Mouse (Mus musculus): ENCODE results near the gene Tram2. TPM values are rescaled to one million over a fixed set of nuclear protein-coding genes. Genes with fewer than 3 reads are reported as not detected.
A peak's percentile ranks its signal among the peaks of the same experiment; 100 is the strongest.

The Tram2 gene
- polyA plus RNA-seq, 1 experiment = 3.4 TPM

- Histone ChIP-seq H3K36me3 (ENCODE audit: control insufficient read depth, insufficient read depth) (no peaks in the 10 kb centered on the region), H3K79me3 (ENCODE audit: low read depth) (no peaks in the 10 kb centered on the region), H3K4me3 (ENCODE audit: insufficient read depth, poor library complexity, severe bottlenecking) (no peak overlapping the region), H3ac (ENCODE audit: control insufficient read depth, insufficient read length, low read depth) (no peak overlapping the region), H3K27me3 (ENCODE audit: control insufficient read depth, insufficient read depth, insufficient read length) (no peaks in the 10 kb centered on the region), H3K79me2 (ENCODE audit: control insufficient read depth, insufficient read depth) (no peaks in the 10 kb centered on the region)
- TF ChIP-seq USF1 (IDR thresholded peaks at IDR 0.05; ENCODE audit: low read depth) = no peak
- no peak for TF ChIP-seq CTCF (IDR thresholded peaks at IDR 0.05; ENCODE audit: control insufficient read depth, insufficient read depth, insufficient read length)
- TF ChIP-seq CEBPB (IDR thresholded peaks at IDR 0.05; ENCODE audit: low read depth) = no peak
- TF ChIP-seq MAX (IDR thresholded peaks at IDR 0.05) = no peak
- TF ChIP-seq FOSL1 (IDR thresholded peaks at IDR 0.05; ENCODE audit: insufficient read depth, low read length, poor library complexity, severe bottlenecking) = no peak
- TF ChIP-seq MYOD1 (IDR thresholded peaks at IDR 0.05; ENCODE audit: control insufficient read depth, insufficient read length, low read depth) = peak; percentile 86
Measured at GRCm38 (mm10) chr1:20989461-20990083, 89.5 kb downstream of the Tram2 start.

- no peak overlapping the region for H3K4me3 ChIP-seq (ENCODE audit: insufficient read depth, poor library complexity, severe bottlenecking)
- H3K27me3 ChIP-seq (ENCODE audit: control insufficient read depth, insufficient read depth, insufficient read length) = no peaks in the 10 kb centered on the region
- no peak for TF ChIP-seq FOSL1 (IDR thresholded peaks at IDR 0.05; ENCODE audit: insufficient read depth, low read length, poor library complexity, severe bottlenecking)
- TF ChIP-seq USF1 (IDR thresholded peaks at IDR 0.05; ENCODE audit: low read depth) = no peak
- no peak for TF ChIP-seq CTCF (IDR thresholded peaks at IDR 0.05; ENCODE audit: control insufficient read depth, insufficient read depth, insufficient read length)
- no peak for TF ChIP-seq CEBPB (IDR thresholded peaks at IDR 0.05; ENCODE audit: low read depth)
- TF ChIP-seq MYOG (IDR thresholded peaks at IDR 0.05; ENCODE audit: control insufficient read depth, extremely low read depth, insufficient read length) = no peak
- TF ChIP-seq MAX (IDR thresholded peaks at IDR 0.05) = no peak
- no peak for TF ChIP-seq MYOD1 (IDR thresholded peaks at IDR 0.05; ENCODE audit: control insufficient read depth, insufficient read length, low read depth)
- no peaks in the 10 kb centered on the region for H3K79me3 ChIP-seq (ENCODE audit: low read depth)
- no peak overlapping the region for H3ac ChIP-seq (ENCODE audit: control insufficient read depth, insufficient read length, low read depth)
- H3K79me2 ChIP-seq (ENCODE audit: control insufficient read depth, insufficient read depth) = no peaks in the 10 kb centered on the region
- H3K36me3 ChIP-seq (ENCODE audit: control insufficient read depth, insufficient read depth) = no peaks in the 10 kb centered on the region
Measured at GRCm38 (mm10) chr1:20986378-20987056, 92.5 kb downstream of the Tram2 start.

GRCm38 (mm10) chr1:20984582-20984981 lies 94.4 kb downstream of the Tram2 start:
- H3K27me3 ChIP-seq (ENCODE audit: control insufficient read depth, insufficient read depth, insufficient read length) = no peaks in the 10 kb centered on the region
- TF ChIP-seq MYOG (IDR thresholded peaks at IDR 0.05; ENCODE audit: control insufficient read depth, extremely low read depth, insufficient read length) = no peak
- no peak for TF ChIP-seq CTCF (IDR thresholded peaks at IDR 0.05; ENCODE audit: control insufficient read depth, insufficient read depth, insufficient read length)
- no peak for TF ChIP-seq CEBPB (IDR thresholded peaks at IDR 0.05; ENCODE audit: low read depth)
- TF ChIP-seq USF1 (IDR thresholded peaks at IDR 0.05; ENCODE audit: low read depth) = no peak
- TF ChIP-seq MYOD1 (IDR thresholded peaks at IDR 0.05; ENCODE audit: control insufficient read depth, insufficient read length, low read depth) = no peak
- no peak for TF ChIP-seq MAX (IDR thresholded peaks at IDR 0.05)
- TF ChIP-seq FOSL1 (IDR thresholded peaks at IDR 0.05; ENCODE audit: insufficient read depth, low read length, poor library complexity, severe bottlenecking) = no peak
- no peak overlapping the region for H3ac ChIP-seq (ENCODE audit: control insufficient read depth, insufficient read length, low read depth)

GRCm38 (mm10) chr1:20984103-20984502 lies 94.9 kb downstream of the Tram2 start:
- no peak overlapping the region for H3ac ChIP-seq (ENCODE audit: control insufficient read depth, insufficient read length, low read depth)
- H3K79me2 ChIP-seq (ENCODE audit: control insufficient read depth, insufficient read depth) = no peaks in the 10 kb centered on the region
- H3K4me3 ChIP-seq (ENCODE audit: insufficient read depth, poor library complexity, severe bottlenecking) = no peak overlapping the region
- TF ChIP-seq MAX (IDR thresholded peaks at IDR 0.05) = no peak
- TF ChIP-seq CTCF (IDR thresholded peaks at IDR 0.05; ENCODE audit: control insufficient read depth, insufficient read depth, insufficient read length) = no peak
- no peak for TF ChIP-seq USF1 (IDR thresholded peaks at IDR 0.05; ENCODE audit: low read depth)
- TF ChIP-seq FOSL1 (IDR thresholded peaks at IDR 0.05; ENCODE audit: insufficient read depth, low read length, poor library complexity, severe bottlenecking) = no peak
- TF ChIP-seq MYOD1 (IDR thresholded peaks at IDR 0.05; ENCODE audit: control insufficient read depth, insufficient read length, low read depth) = no peak
- TF ChIP-seq CEBPB (IDR thresholded peaks at IDR 0.05; ENCODE audit: low read depth) = no peak
- TF ChIP-seq MYOG (IDR thresholded peaks at IDR 0.05; ENCODE audit: control insufficient read depth, extremely low read depth, insufficient read length) = no peak
- no peaks in the 10 kb centered on the region for H3K36me3 ChIP-seq (ENCODE audit: control insufficient read depth, insufficient read depth)
- no peaks in the 10 kb centered on the region for H3K27me3 ChIP-seq (ENCODE audit: control insufficient read depth, insufficient read depth, insufficient read length)
- H3K79me3 ChIP-seq (ENCODE audit: low read depth) = no peaks in the 10 kb centered on the region

More at GRCm38 (mm10) chr1:20984582-20984981, 94.4 kb downstream of the Tram2 start:
- Histone ChIP-seq H3K36me3 (ENCODE audit: control insufficient read depth, insufficient read depth) (no peaks in the 10 kb centered on the region), H3K4me3 (ENCODE audit: insufficient read depth, poor library complexity, severe bottlenecking) (no peak overlapping the region), H3K79me3 (ENCODE audit: low read depth) (no peaks in the 10 kb centered on the region), H3K79me2 (ENCODE audit: control insufficient read depth, insufficient read depth) (no peaks in the 10 kb centered on the region)

- Histone ChIP-seq H3K36me3 (ENCODE audit: control insufficient read depth, insufficient read depth) (no peaks in the 10 kb centered on the region), H3K27me3 (ENCODE audit: control insufficient read depth, insufficient read depth, insufficient read length) (no peaks in the 10 kb centered on the region), H3ac (ENCODE audit: control insufficient read depth, insufficient read length, low read depth) (no peak overlapping the region), H3K4me3 (ENCODE audit: insufficient read depth, poor library complexity, severe bottlenecking) (no peak overlapping the region), H3K79me2 (ENCODE audit: control insufficient read depth, insufficient read depth) (no peaks in the 10 kb centered on the region), H3K79me3 (ENCODE audit: low read depth) (no peaks in the 10 kb centered on the region)
- TF ChIP-seq USF1 (IDR thresholded peaks at IDR 0.05; ENCODE audit: low read depth) (no peak), MYOD1 (IDR thresholded peaks at IDR 0.05; ENCODE audit: control insufficient read depth, insufficient read length, low read depth) (no peak), MAX (IDR thresholded peaks at IDR 0.05) (no peak), FOSL1 (IDR thresholded peaks at IDR 0.05; ENCODE audit: insufficient read depth, low read length, poor library complexity, severe bottlenecking) (no peak), CTCF (IDR thresholded peaks at IDR 0.05; ENCODE audit: control insufficient read depth, insufficient read depth, insufficient read length) (no peak), CEBPB (IDR thresholded peaks at IDR 0.05; ENCODE audit: low read depth) (no peak), MYOG (IDR thresholded peaks at IDR 0.05; ENCODE audit: control insufficient read depth, extremely low read depth, insufficient read length) (no peak)
Measured at GRCm38 (mm10) chr1:20981764-20982163, 97.3 kb downstream of the Tram2 start.

Measured in C2C12 (cell line).